Mouse (Mus musculus) cerebellum, postnatal 36 days (tissue): Measurements from ENCODE around the gene Prkar1a.

Source experiments
- DNase-seq, 2 experiments: peaks; one replicate each; pipeline ENCODE4 v3.0.0; 2021 to 2022; ENCODE audit warnings: mixed read lengths in 2 of 2

Prkar1a gene

GRCm38 (mm10) chr11:109709501-109709900 is 60.3 kb downstream of the Prkar1a start:
- DNase-seq: no peak

GRCm38 (mm10) chr11:109714341-109715247 is 65.4 kb downstream of the Prkar1a start:
- DNase-seq: peak; percentile 9 to 13

GRCm38 (mm10) chr11:109715311-109715781 is 66.1 kb downstream of the Prkar1a start:
- DNase-seq: no peak

GRCm38 (mm10) chr11:109716981-109717380 is 67.8 kb downstream of the Prkar1a start:
- DNase-seq: no peak

- DNase-seq: no peak
Observed at GRCm38 (mm10) chr11:109717448-109717847, 68.2 kb downstream of the Prkar1a start.

- DNase-seq: no peak
Observed at GRCm38 (mm10) chr11:109717966-109718895, 69.0 kb downstream of the Prkar1a start.
